Mouse (Mus musculus): ENCODE measurements at regions not wholly inside any gene's neighbourhood (a gene's known extent, or its start where the extent isn't known, plus 50 kb on each side); places are given as distances from the start of the nearest gene placed in this dataset.

GRCm38 (mm10) chr6:16999451-17000139, 65.4 kb upstream of the Tes start:
- DNase-seq (ENCODE audit: inconsistent ontology term) = peak; percentile 10

- DNase-seq (ENCODE audit: inconsistent ontology term) = peak; percentile 32
Observed at GRCm38 (mm10) chr6:16995495-16995936, 69.4 kb upstream of the Tes start.

- peak; percentile 33 for DNase-seq (ENCODE audit: inconsistent ontology term)
Observed at GRCm38 (mm10) chr6:16994711-16995110, 70.2 kb upstream of the Tes start.

GRCm38 (mm10) chr6:16991996-16992591, 72.9 kb upstream of the Tes start:
- DNase-seq (ENCODE audit: inconsistent ontology term) = no peak

GRCm38 (mm10) chr6:16978206-16978505, 79.9 kb upstream of the Tfec start:
- no peak for DNase-seq (ENCODE audit: inconsistent ontology term)

- peak; percentile 31 for DNase-seq (ENCODE audit: inconsistent ontology term)
Observed at GRCm38 (mm10) chr6:16977392-16978205, 79.4 kb upstream of the Tfec start.

GRCm38 (mm10) chr6:16965658-16966057, 67.4 kb upstream of the Tfec start:
- DNase-seq (ENCODE audit: inconsistent ontology term) = no peak

- no peak for DNase-seq (ENCODE audit: inconsistent ontology term)
Observed at GRCm38 (mm10) chr6:16964362-16964761, 66.1 kb upstream of the Tfec start.

- no peak for DNase-seq (ENCODE audit: inconsistent ontology term)
Observed at GRCm38 (mm10) chr6:16963958-16964357, 65.7 kb upstream of the Tfec start.

- DNase-seq (ENCODE audit: inconsistent ontology term) = peak; percentile 36
Observed at GRCm38 (mm10) chr6:16958102-16958501, 59.9 kb upstream of the Tfec start.

- no peak for DNase-seq (ENCODE audit: inconsistent ontology term)
Observed at GRCm38 (mm10) chr6:16956771-16957435, 58.7 kb upstream of the Tfec start.
